Mouse (Mus musculus): ENCODE results near the gene Hoxd10. TPM values are rescaled to one million over a fixed set of nuclear protein-coding genes. Genes with fewer than 3 reads are reported as not detected.

The Hoxd10 gene
- polyA plus RNA-seq, 1 experiment from 2014 or later: not detected

- no peak overlapping the region for H3K27ac ChIP-seq (replicated peaks)
- H3K4me3 ChIP-seq (ENCODE audit: low read depth, low read length): peak overlapping the region; percentile 21; the same call in 1 of the 2 replicates
- TF ChIP-seq EP300 (optimal IDR thresholded peaks at IDR 0.05): no peak
- TF ChIP-seq CTCF (IDR thresholded peaks at IDR 0.05; ENCODE audit: low read depth): no peak
- H3K9ac ChIP-seq (ENCODE audit: low read length): no peak overlapping the region
- ATAC-seq (ENCODE audit: low FRiP score, low TSS enrichment): no peak
- peaks cover 40% of the 10 kb centered on the region for H3K27me3 ChIP-seq (ENCODE audit: control insufficient read depth, insufficient read depth, low read length)
- no peaks in the 10 kb centered on the region for H3K4me1 ChIP-seq (replicated peaks; ENCODE audit: control insufficient read depth, insufficient read depth)
- H3K9me3 ChIP-seq (ENCODE audit: control insufficient read depth, low read length): no peaks in the 10 kb centered on the region
- DNase-seq (ENCODE audit: low spot score): no peak
- H3K36me3 ChIP-seq (ENCODE audit: control insufficient read depth, insufficient read depth, low read length): no peaks in the 10 kb centered on the region
- 3% methylated on average over 62 of the region's 62 CpGs for WGBS
- H3K4me2 ChIP-seq (replicated peaks; ENCODE audit: low read depth): peak overlapping the region; percentile 17; the same call in 1 of the 2 replicates
Observed at GRCm38 (mm10) chr2:74657251-74658023, 34.3 kb upstream of the Hoxd10 start.

- Histone ChIP-seq H3K27ac (replicated peaks) (no peak overlapping the region), H3K9ac (ENCODE audit: low read length) (no peak overlapping the region), H3K27me3 (ENCODE audit: control insufficient read depth, insufficient read depth, low read length) (peaks cover 42% of the 10 kb centered on the region), H3K4me3 (ENCODE audit: low read depth, low read length) (peak overlapping the region; percentile 21; the same call in 1 of the 2 replicates), H3K9me3 (ENCODE audit: control insufficient read depth, low read length) (no peaks in the 10 kb centered on the region), H3K4me1 (replicated peaks; ENCODE audit: control insufficient read depth, insufficient read depth) (no peaks in the 10 kb centered on the region), H3K36me3 (ENCODE audit: control insufficient read depth, insufficient read depth, low read length) (no peaks in the 10 kb centered on the region), H3K4me2 (replicated peaks; ENCODE audit: low read depth) (peak overlapping the region; percentile 17; the same call in 1 of the 2 replicates)
- ATAC-seq (ENCODE audit: low FRiP score, low TSS enrichment): no peak
- 3% methylated on average over 15 of the region's 15 CpGs for WGBS
- no peak for DNase-seq (ENCODE audit: low spot score)
- TF ChIP-seq CTCF (IDR thresholded peaks at IDR 0.05; ENCODE audit: low read depth) (no peak), EP300 (optimal IDR thresholded peaks at IDR 0.05) (no peak)
Observed at GRCm38 (mm10) chr2:74658024-74658666, 33.6 kb upstream of the Hoxd10 start.

- H3K9ac ChIP-seq (ENCODE audit: low read length): no peak overlapping the region
- no peaks in the 10 kb centered on the region for H3K36me3 ChIP-seq (ENCODE audit: control insufficient read depth, insufficient read depth, low read length)
- H3K4me1 ChIP-seq (replicated peaks; ENCODE audit: control insufficient read depth, insufficient read depth): no peaks in the 10 kb centered on the region
- TF ChIP-seq EP300 (optimal IDR thresholded peaks at IDR 0.05) (no peak), CTCF (IDR thresholded peaks at IDR 0.05; ENCODE audit: low read depth) (no peak)
- H3K27ac ChIP-seq (replicated peaks): no peak overlapping the region
- H3K27me3 ChIP-seq (ENCODE audit: control insufficient read depth, insufficient read depth, low read length): peaks cover 49% of the 10 kb centered on the region
- no peak overlapping the region for H3K4me3 ChIP-seq (ENCODE audit: low read depth, low read length)
- DNase-seq (ENCODE audit: low spot score): no peak
- no peak for ATAC-seq (ENCODE audit: low FRiP score, low TSS enrichment)
- no peaks in the 10 kb centered on the region for H3K9me3 ChIP-seq (ENCODE audit: control insufficient read depth, low read length)
- no peak overlapping the region for H3K4me2 ChIP-seq (replicated peaks; ENCODE audit: low read depth)
- WGBS: 4% methylated on average over 47 of the region's 47 CpGs
Observed at GRCm38 (mm10) chr2:74658667-74659371, 32.9 kb upstream of the Hoxd10 start.

GRCm38 (mm10) chr2:74659507-74660005, 32.2 kb upstream of the Hoxd10 start, which contains the start of gene Evx2:
Evx2 (minus strand) TSS chr2:74659557.
- Histone ChIP-seq H3K36me3 (ENCODE audit: control insufficient read depth, insufficient read depth, low read length) (no peaks in the 10 kb centered on the region), H3K4me1 (replicated peaks; ENCODE audit: control insufficient read depth, insufficient read depth) (no peaks in the 10 kb centered on the region), H3K9me3 (ENCODE audit: control insufficient read depth, low read length) (no peaks in the 10 kb centered on the region), H3K9ac (ENCODE audit: low read length) (no peak within 1 kb of the TSS), H3K27ac (replicated peaks) (no peak within 1 kb of the TSS), H3K4me3 (ENCODE audit: low read depth, low read length) (no peak within 1 kb of the TSS), H3K4me2 (replicated peaks; ENCODE audit: low read depth) (no peak within 1 kb of the TSS), H3K27me3 (ENCODE audit: control insufficient read depth, insufficient read depth, low read length) (peaks cover 48% of the 10 kb centered on the region)
- no peak for TF ChIP-seq CTCF (IDR thresholded peaks at IDR 0.05; ENCODE audit: low read depth)
- DNase-seq (ENCODE audit: low spot score) (no peak), ATAC-seq (ENCODE audit: low FRiP score, low TSS enrichment) (no peak)
- 5% methylated on average over 28 of the region's 28 CpGs for WGBS

GRCm38 (mm10) chr2:74660421-74661375, 31.0 kb upstream of the Hoxd10 start:
- Histone ChIP-seq H3K9ac (ENCODE audit: low read length) (no peak overlapping the region), H3K9me3 (ENCODE audit: control insufficient read depth, low read length) (no peaks in the 10 kb centered on the region), H3K27me3 (ENCODE audit: control insufficient read depth, insufficient read depth, low read length) (peaks cover 51% of the 10 kb centered on the region), H3K4me2 (replicated peaks; ENCODE audit: low read depth) (no peak overlapping the region), H3K27ac (replicated peaks) (no peak overlapping the region), H3K4me3 (ENCODE audit: low read depth, low read length) (no peak overlapping the region), H3K4me1 (replicated peaks; ENCODE audit: control insufficient read depth, insufficient read depth) (no peaks in the 10 kb centered on the region), H3K36me3 (ENCODE audit: control insufficient read depth, insufficient read depth, low read length) (no peaks in the 10 kb centered on the region)
- TF ChIP-seq EP300 (optimal IDR thresholded peaks at IDR 0.05) (no peak), CTCF (IDR thresholded peaks at IDR 0.05; ENCODE audit: low read depth) (no peak)
- ATAC-seq (ENCODE audit: low FRiP score, low TSS enrichment) (no peak), DNase-seq (ENCODE audit: low spot score) (no peak)
- WGBS: 4% methylated on average over 30 of the region's 30 CpGs
